Mouse (Mus musculus) olfactory bulb, adult 2 months (tissue): ENCODE measurements around the gene Vgf.

Experiments used
- CTCF ChIP-seq: fragments of 200-500 bp; IDR thresholded peaks from 2 replicates; pipeline ENCODE4 v1.5.1; 2012; ENCODE audit warnings: low read depth, mild to moderate bottlenecking, low read length, moderate library complexity; ENCODE audit not compliant: insufficient read depth
- POLR2A ChIP-seq: fragments of 200-500 bp; IDR thresholded peaks from 2 replicates; pipeline ENCODE4 v1.6.1; 2012; ENCODE audit warnings: mild to moderate bottlenecking, low read depth, low read length, moderate library complexity; ENCODE audit not compliant: insufficient read depth

DNA sequence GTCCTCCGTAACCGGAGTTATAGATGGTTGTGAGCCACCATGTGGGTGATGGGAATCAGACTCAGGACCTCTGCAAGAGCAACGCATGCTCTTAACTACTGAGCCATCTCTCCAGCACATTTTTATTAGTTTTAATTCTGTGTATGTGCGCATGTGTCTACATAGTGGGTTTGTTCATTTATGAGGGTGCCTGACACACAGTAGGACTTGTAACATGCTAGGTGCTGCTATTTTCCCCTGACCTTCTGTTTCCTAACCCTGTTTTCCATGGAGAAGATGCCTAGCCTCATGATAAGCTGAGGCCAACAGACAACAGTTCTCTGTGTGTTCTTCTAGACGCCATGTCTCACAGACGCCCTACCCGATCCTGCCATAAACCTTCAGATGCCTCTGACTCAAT is 17.8 kb downstream of the Vgf start:
- no peak for TF ChIP-seq CTCF
- no peak for TF ChIP-seq POLR2A
